Mouse (Mus musculus): ENCODE results near the gene Ltbp2. TPM values are rescaled to one million over a fixed set of nuclear protein-coding genes. Genes with fewer than 3 reads are reported as not detected.

The Ltbp2 gene
- under 1 TPM; 0.41 to 0.52 TPM for total RNA-seq (2021)

DNA sequence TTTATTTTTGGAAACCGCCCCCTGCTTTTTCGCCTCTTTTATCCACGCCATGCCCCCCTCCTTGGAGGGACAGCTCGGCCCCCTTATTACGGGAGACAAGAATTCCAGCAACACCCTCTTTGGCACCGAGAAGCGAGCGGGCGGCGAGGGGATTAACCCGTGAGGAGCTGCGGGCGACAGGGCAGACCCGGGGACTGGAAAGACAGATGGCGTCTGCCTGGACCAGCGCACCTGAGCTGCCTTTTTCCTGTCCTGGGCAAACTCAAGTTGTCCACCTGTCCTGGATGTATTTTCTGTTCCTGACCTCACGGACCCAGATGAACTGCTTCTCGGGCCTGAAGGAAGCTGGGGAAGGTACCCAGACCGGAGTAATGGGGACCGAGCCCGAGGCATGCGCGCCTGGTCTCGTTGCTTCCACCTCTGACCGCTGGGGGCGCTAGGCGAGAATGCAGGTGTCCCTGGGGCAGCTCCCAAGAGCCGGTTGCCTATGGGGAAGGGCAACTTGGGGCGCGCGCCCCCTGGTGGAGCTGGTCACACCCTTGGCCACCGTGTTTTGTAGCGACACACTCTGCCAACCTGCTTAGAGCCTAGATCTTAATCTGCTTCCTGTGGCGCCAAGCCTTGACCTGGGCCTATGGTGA lies at the start of gene Ltbp2:
Gene Ltbp2, minus strand, starts transcription at position 52 of the 641 bp plus-strand sequence.
- intact Hi-C loops (cut with DNase I) = loop anchor here (10.0 kb wide), 1 partner anchor 188 kb away; no protein-coding TSS in a partner anchor
- DNase-seq (ENCODE audit: low spot score in 2 of 2) = peak; percentile 58

DNA sequence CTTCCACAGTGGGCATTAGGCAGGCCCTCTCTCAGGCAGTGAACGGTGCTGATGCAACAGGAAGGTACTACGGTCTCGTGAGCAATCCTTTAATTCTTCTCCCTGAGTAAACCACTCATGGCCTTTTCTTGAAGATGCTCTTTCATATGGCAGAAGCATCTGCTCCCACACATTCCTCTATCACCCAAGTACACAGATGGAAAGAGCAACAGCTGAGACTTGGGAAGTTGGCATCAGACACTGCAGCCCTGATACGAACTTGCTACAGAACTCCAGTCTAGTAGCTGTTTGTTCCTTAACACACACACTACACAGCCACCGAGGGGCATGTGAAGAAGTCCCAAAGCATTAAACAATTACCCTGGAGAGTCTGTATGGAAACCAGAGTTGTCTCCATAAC lies 48.0 kb upstream of the Ltbp2 start:
- intact Hi-C loops (cut with DNase I) = no loop called here
- no peak for DNase-seq (ENCODE audit: low spot score in 2 of 2)

DNA sequence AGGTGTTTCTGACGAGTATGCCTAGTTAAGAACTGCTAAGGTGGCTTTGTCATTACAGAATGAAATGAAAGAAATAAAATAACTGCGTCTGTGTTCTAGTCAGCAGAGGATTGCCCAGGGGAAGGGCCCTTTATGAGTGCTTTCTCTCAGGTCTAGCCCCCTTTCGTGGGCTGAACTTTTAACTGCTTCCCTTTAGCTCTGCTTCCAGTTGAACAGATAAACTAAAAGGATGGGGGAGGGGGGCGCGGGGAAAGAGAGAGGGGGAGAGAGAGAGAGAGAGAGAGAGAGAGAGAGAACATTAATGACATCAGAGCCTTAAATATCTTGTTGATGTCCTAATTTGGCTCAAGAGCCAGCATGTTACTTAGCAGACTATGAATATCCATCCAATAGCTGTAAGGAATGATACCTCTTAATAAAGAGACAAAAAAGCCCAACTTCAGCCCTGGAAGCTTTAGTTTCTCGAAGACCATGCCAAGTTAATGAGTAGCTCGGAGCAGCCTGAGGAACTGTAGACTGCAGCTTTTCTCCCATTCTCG lies 45.6 kb upstream of the Ltbp2 start:
- DNase-seq (ENCODE audit: low spot score in 2 of 2) = no peak
- intact Hi-C loops (cut with DNase I) = no loop called here

DNA sequence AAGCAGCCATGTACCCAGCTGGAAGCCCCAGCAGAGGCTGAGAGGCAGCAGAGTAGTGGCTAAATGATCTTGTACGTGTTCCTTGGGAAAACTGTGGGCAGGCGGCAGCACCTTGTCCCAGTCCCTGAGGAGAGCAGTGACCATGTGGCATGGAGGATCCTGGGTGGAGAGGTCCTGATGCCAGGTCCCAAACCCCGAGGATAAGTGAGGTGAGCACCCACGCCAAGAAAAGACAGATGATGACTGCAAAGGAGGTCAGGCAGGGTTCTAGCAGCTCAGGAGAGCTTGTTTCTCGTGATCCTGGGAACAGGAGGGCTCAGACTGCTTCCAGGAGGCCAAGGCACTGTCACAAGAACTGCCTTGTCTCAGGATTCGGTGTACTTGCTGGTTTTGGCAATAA lies 42.5 kb upstream of the Ltbp2 start:
- DNase-seq (ENCODE audit: low spot score in 2 of 2) = no peak
- intact Hi-C loops (cut with DNase I) = no loop called here

DNA sequence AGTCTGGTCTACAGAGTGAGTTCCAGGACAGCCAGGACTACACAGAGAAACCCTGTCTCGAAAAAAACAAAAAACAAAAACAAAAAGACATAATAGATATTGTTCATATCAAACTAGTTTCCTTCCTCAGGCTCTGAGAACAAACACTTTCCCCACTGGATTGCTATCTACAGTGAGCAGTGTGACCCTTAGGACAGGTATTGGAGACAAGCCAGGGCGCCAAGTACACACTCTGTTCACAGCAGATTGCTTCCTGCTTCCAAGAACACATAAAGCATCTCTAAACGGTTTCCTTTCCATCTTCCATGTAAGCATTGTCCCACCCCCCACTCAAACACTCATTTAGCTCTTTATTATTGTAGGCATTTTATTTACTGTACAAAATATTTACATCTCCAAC lies 41.5 kb upstream of the Ltbp2 start:
- DNase-seq (ENCODE audit: low spot score in 2 of 2) = no peak
- intact Hi-C loops (cut with DNase I) = no loop called here

DNA sequence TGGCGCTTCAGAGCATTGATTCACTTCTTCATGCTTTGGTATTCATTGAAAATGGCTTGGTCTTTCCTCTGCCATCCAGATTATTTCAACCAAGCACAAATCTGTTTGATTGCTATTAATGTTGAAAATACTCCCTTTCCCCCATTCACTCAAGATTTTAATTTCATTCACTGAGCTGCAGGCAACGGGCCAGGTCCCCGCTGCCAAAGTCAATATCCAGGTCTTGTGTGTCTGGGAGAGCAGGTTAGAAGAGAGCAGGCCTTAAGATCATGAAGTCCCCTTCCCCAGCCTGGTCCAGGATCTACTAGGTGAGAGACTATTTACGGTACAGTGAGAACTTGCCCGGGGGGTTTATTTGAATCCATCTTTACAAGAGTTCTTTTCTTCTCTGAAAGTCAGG lies 38.6 kb upstream of the Ltbp2 start:
- no peak for DNase-seq (ENCODE audit: low spot score in 2 of 2)
- intact Hi-C loops (cut with DNase I) = no loop called here

DNA sequence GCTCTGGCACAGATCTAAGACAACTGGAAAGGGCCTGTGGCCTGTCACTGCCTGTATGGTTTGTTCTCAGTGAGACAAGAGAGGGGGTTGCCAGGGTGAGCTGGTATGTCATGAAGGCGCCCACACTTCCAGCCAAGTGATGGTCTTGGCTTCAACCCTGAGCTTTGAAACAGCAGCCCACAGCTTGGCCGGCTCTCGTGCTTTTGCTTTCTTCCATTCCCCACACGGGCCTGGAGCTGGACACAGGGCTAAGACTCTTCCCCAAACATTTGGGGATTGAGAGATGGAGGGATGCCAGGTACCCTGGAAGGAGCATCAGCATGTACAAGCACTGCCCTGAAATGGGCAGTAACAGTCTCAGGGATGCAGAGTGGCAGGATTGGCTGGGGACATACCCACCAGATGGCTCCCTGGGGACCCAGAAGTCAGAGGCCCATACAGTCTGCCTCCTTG lies 36.3 kb upstream of the Ltbp2 start:
- intact Hi-C loops (cut with DNase I) = no loop called here
- DNase-seq (ENCODE audit: low spot score in 2 of 2) = no peak

DNA sequence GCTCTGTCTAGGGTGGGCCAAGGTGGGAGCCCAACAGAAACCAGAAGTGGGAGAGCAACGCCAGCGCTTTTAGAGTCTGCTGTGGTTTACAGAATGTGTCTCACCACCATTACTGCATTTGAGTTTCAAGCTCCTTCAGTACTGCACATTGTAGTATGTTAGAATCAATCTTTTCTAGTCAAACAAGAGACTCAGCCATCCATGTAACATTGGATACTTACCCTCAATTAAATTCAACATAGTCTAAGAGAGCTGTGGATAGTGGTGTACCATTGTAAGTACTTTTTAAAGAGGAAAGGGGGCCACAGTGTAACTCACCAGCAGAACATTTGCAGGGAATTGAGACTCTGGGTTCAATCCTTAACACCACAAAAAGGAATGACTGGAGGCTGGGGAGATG lies 35.3 kb upstream of the Ltbp2 start:
- intact Hi-C loops (cut with DNase I) = no loop called here
- no peak for DNase-seq (ENCODE audit: low spot score in 2 of 2)

DNA sequence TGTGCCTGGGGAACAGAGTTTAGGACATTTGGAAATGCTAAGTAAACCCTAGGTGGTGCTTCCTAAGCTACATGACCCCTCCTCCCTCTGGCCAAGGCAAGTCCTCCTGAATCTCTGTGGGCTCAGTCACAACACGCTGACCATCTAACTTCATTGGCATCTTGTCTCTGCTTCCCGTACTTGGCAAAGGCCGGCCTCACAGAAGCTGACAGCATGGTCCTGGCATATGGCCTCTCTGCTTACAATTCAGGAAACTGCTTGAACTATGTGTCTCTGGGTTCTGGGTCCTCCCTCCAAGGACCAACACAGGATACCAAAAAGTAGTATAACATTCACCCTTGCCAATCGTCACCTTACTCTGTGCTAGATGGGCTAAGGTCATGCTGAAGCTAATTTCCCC lies 33.7 kb upstream of the Ltbp2 start:
- no peak for DNase-seq (ENCODE audit: low spot score in 2 of 2)
- intact Hi-C loops (cut with DNase I) = no loop called here

DNA sequence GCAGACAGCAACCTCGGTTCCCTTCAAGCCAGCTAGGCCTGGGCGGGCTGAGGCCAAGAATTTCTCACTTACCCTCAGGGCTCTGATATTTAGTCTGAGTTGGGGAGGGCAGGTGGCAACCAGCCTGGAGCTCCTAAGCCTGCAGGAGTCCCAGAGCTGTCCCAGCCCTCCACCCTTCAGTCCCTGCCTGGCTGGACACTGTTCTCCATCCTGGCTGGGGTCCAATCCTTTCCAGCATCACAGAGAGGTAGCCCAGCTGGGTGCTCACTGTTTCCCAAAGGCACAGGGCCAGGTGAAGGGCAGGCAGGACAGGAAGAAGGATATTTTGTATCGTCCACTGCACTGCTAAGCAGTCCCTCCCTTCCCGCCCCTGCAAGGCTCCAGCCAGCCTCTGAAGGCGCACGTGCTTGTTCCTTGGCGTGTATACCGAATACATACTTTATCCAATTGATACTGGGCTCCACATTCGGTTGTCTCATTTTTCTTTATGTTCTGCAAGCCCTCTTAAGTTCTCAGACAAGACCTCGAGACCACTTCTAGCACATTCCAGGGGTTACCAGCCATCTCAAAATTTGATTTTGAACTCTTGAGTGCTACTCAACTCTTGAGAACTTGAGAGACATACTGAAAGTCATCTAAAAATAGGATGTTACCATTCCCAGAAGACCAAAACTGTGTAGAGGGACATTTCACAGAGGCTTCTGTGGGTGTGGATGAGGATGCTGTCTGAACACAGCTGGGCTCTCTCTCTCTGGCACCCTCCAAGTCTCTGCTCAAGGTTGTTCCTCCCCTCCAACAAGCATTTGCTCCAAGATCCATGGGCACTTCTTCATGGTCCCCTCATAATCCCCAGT lies 31.5 kb upstream of the Ltbp2 start:
- intact Hi-C loops (cut with DNase I) = no loop called here
- no peak for DNase-seq (ENCODE audit: low spot score in 2 of 2)

DNA sequence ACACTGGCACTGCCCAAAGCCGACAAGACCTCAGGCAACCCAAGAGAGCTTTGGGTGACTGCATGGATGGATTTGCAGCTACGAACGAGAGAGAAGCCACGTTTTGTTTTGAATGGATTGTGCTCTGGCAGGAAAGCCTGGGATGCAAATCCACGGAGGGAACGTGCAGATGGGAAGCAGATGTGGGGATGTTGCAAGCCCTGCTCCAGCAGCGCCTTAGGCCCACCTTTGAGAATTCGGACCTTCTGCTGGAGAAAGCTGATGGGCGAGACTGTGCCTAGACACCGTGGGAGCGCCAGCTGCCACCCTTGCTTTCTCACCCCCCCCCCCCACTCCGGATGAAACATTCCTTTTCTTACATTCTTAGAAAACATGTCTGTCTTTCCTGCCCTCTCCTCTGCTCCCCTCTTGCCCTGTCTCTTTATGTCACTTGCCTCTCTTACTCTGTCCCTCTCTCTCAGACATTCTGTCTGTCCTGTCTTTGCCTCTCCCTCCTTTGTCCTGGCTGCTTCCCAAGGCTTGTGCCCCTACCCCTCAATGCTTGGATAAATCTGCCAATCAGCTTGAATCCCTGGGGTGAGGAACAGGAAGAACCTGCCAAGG lies 30.8 kb upstream of the Ltbp2 start:
- DNase-seq (ENCODE audit: low spot score in 2 of 2) = no peak
- intact Hi-C loops (cut with DNase I) = no loop called here

DNA sequence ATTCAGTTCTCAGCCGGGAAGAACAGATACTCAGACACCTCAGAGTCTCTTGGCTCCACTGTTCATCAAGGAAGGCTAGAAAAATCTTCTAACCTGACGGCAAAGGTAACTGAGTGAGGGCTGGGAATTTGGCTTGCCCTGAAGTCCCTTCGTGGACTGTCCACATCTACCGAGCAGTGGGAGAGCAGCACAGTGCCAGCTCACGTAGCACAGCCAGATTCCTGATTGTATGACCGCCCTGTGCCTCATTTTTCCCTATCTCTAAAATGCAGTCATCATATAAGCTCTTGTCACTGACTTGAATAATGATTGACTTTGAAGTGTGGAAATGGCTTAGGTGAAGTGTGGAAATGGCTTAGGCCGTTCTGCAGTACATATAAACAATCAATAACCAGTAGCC lies 28.1 kb upstream of the Ltbp2 start:
- DNase-seq (ENCODE audit: low spot score in 2 of 2) = no peak
- intact Hi-C loops (cut with DNase I) = no loop called here

DNA sequence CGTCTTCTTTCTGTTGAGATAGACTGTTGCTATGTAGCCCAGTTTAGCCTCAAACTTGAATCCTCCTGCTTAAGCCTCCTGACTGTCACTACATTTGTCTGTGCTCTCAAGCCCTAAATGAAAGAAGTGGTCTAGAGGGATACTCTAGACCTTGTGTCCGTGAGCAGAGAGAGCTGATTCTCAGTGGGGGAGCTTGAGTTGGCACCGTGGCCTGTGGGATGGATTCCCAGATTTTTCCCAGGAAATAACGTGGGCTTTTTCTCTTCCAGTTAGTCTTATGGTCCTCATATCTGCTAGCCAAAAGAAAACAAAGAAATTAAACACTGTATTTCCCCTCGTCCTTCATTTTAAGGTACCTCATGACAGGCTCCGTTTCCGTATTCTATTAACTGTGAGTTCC lies 24.0 kb upstream of the Ltbp2 start:
- no peak for DNase-seq (ENCODE audit: low spot score in 2 of 2)
- intact Hi-C loops (cut with DNase I) = no loop called here

DNA sequence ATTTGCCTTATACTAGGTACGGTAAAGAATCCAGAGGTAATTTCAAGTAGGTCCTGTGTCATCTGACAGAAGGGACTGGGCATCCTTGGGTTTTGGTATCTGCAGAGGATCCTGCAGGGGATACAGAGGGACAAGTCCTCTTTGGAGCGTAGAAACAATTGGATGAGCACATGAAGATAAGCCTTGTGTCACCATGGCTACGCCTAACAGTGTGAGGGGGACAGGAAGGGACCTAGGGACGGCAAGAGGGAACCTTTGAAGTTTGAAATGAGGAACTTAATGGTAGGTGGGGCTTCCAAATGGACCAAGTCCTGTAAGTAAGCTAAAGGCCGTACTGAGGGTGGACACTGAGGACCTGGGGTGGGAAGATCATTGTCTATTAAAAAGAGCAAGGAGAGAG lies 21.0 kb upstream of the Ltbp2 start:
- DNase-seq (ENCODE audit: low spot score in 2 of 2) = no peak
- intact Hi-C loops (cut with DNase I) = no loop called here

DNA sequence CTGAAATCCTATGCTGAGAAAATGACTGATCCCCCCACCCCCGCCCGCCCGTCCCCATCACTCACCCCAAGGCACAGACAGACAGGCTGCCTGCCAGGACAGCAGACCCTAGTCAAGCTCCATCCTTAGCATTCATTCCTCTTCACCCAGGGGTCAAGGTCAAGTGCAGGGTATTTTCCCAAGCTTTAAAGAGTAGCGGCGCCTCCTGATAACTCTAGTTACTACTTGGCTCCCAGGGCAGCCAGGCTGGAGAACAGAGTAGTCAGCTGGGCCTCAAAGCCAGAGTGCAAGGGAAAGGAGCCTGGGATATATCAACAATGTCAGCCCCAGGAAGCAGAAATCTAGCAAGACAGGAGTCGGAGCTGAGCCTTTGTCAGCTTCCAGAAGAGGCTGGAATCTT lies 19.9 kb upstream of the Ltbp2 start:
- DNase-seq (ENCODE audit: low spot score in 2 of 2) = no peak
- intact Hi-C loops (cut with DNase I) = no loop called here

DNA sequence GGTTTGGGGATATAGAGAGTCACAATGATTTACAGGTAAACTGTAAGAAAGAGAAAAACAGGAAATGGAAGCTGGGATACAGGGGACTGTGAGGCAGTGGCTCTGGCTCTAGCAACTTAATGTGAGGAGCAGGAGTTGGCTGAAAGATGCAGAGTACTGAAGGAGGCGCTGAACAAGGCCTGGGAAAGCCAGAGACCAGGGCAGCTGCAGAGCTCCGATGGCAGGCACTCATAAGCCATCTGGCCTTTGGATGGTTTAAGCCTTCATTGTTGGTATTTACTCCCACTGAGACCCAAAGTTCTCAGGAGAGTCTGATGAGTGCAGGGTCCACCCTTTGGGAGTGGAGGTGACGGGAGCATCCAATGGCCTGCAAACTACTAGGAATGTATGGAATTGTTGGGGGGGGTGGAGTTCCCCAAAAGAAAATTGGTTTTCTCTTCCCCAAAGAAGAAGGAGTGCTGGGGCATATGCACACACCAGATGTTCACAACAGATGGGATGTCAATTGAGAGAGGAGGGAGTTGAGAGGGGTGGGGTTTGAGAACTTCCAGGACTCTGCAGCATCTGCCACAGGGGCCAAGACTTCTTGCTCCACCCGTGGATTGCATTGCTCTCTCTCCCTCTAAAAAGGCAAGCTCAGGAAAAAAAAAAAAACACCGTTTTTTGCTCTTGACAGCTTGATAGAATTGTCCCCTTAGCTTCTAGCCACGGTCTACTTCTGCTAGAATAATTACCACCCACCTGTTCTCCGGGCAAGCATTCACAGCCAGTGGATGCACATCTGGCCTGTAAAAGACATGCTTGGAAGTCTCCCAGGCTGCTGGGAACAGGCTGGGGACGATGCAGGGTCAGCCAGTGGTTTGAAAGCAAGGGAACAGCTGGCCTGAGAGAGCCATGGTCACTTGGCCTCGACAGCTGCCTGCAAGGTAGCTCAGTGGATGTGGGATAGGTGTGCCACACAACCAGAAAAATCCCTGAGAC lies 17.6 kb upstream of the Ltbp2 start:
- intact Hi-C loops (cut with DNase I) = no loop called here
- no peak for DNase-seq (ENCODE audit: low spot score in 2 of 2)

DNA sequence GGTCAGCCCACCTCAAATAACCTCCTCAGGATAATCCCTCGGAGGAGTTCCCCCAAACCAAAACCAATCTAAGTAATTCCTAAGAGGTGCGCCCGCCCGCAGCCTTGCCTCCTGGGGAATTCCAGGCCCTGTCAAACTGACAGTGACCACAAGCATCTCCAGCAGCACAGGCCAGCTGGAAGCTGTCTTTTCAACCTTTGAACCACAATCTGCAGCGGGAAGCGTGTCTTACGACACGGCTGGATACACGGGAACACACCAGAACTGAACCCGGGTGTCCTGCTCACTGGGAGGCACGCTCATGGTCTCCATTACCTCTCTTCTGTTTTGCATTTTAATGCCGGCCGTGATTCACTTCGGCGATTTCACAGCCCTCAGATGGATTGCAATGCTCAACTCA lies 14.0 kb upstream of the Ltbp2 start:
- no peak for DNase-seq (ENCODE audit: low spot score in 2 of 2)
- intact Hi-C loops (cut with DNase I) = no loop called here

DNA sequence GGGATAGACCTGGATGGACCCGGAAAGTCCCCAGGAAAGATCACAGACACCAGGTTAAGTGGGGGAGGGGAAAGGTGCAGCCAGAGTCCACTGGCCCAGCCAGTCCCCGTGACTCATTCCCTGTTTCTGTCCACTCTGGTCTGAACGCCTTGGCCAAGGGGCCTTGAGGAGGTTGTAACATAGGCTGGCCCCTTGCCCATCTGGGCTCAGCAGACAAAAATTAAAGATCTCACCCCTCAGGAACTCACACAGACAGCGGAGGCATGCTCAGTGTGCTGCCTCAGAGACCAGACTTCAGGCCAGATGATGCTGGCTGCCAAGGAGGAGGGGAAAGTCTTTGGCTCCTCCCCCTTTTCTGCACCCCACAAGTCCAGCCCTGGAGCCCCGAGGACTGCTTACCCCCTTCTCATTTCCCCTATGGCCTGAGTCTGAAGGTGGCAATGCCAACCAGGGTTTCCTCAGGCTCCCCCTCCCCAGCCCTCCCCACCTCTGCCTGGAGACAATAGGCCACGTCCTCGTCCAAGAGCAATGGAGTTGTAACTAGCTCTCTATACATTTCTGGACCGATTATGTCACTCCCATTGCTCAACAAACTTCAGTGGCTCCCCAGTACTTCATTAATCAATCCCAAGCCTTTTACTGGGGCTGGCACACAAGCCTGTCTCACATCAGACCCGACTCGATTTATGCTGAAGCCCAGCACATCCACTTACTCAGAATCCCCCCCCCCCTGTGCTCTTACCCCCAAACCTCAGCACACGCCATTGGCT lies 9.0 kb upstream of the Ltbp2 start:
- DNase-seq (ENCODE audit: low spot score in 2 of 2) = no peak
- intact Hi-C loops (cut with DNase I) = no loop called here

Data from left cerebral cortex, postnatal 36 days (tissue).